Mouse (Mus musculus): ENCODE results near the gene Acsm3.

Acsm3 gene

GRCm38 (mm10) chr7:119800488-119800887, 39.8 kb downstream of the Acsm3 start:
- DNase-seq (ENCODE audit: low spot score) = no peak

GRCm38 (mm10) chr7:119800991-119801390, 40.3 kb downstream of the Acsm3 start:
- no peak for DNase-seq (ENCODE audit: low spot score)

GRCm38 (mm10) chr7:119807396-119807795, 46.7 kb downstream of the Acsm3 start:
- no peak for DNase-seq (ENCODE audit: low spot score)

GRCm38 (mm10) chr7:119808723-119809122, 48.0 kb downstream of the Acsm3 start:
- no peak for DNase-seq (ENCODE audit: low spot score)

GRCm38 (mm10) chr7:119835371-119835770, 74.6 kb downstream of the Acsm3 start:
- DNase-seq (ENCODE audit: low spot score) = no peak

- DNase-seq (ENCODE audit: low spot score) = no peak
These were observed 75.5 kb downstream of the Acsm3 start for GRCm38 (mm10) chr7:119835996-119836777.
